Mouse (Mus musculus) liver, postnatal 0 days (tissue): ENCODE results near the gene Rac2. TPM values are rescaled to one million over a fixed set of nuclear protein-coding genes. Genes with fewer than 3 reads are reported as not detected.

ENCODE experiments used
- ATAC-seq: fragments of 200-750 bp; cut with Nextera tagmentation; 2 replicates; pipeline ENCODE4 v1.8.0; 2017; ENCODE audit warnings: mild to moderate bottlenecking, moderate library complexity
- DNase-seq: peaks from one replicate; pipeline ENCODE4 v3.0.0-alpha.2; 2016
- H3K27ac ChIP-seq: fragments of 300-500 bp; sonication (generic); 2 replicates; pipeline ENCODE4 v1.5.1; 2014; ENCODE audit warnings: antibody characterized with exemption, moderate library complexity, mild to moderate bottlenecking, low read depth
- H3K27me3 ChIP-seq: fragments of 300-500 bp; sonication (generic); 2 replicates; pipeline ENCODE4 v1.6.1; 2014; ENCODE audit warnings: low read length, control low read depth, mixed read lengths; ENCODE audit not compliant: insufficient read depth
- H3K36me3 ChIP-seq: fragments of 300-500 bp; sonication (generic); replicated peaks from 2 replicates; pipeline ENCODE4 v1.6.1; 2014; ENCODE audit warnings: mild to moderate bottlenecking, control low read depth, low read length, moderate library complexity, mixed read lengths; ENCODE audit not compliant: insufficient read depth
- H3K4me1 ChIP-seq: fragments of 300-500 bp; sonication (generic); 2 replicates; pipeline ENCODE4 v1.6.1; 2014; ENCODE audit warnings: antibody characterized with exemption, mild to moderate bottlenecking, control low read depth; ENCODE audit not compliant: insufficient read depth
- H3K4me2 ChIP-seq: fragments of 300-500 bp; sonication (generic); 2 replicates; pipeline ENCODE4 v1.6.1; 2014; ENCODE audit warnings: low read depth, mild to moderate bottlenecking, low read length, moderate library complexity, mixed read lengths
- H3K4me3 ChIP-seq: fragments of 300-500 bp; sonication (generic); 2 replicates; pipeline ENCODE4 v1.5.1; 2014; ENCODE audit warnings: low read depth, low read length
- H3K9ac ChIP-seq: fragments of 300-500 bp; sonication (generic); replicated peaks from 2 replicates; pipeline ENCODE4 v1.6.1; 2014; ENCODE audit warnings: mild to moderate bottlenecking, moderate library complexity
- H3K9me3 ChIP-seq: fragments of 300-500 bp; sonication (generic); 2 replicates; pipeline ENCODE4 v1.6.1; 2016; ENCODE audit warnings: mild to moderate bottlenecking, control low read depth, low read length, mixed read lengths
- CTCF ChIP-seq: sonication (generic); IDR thresholded peaks from 2 replicates; pipeline ENCODE4 v1.5.1; 2016; ENCODE audit warnings: antibody characterized with exemption, low read depth
- EP300 ChIP-seq: IDR thresholded peaks from 2 replicates; pipeline ENCODE4 v1.6.1; 2016; ENCODE audit warnings: antibody characterized with exemption, low read depth, mild to moderate bottlenecking
- WGBS: fragments of 180-500 bp; shearing (Covaris S2); extraction: QIAGEN DNeasy Blood & Tissue Kit; methylation state at CpG from one replicate; pipeline ENCODE4 v1.1.7; 2014; ENCODE audit not compliant: insufficient replicate concordance; 5-methylcytosine and 5-hydroxymethylcytosine counted together
- polyA plus RNA-seq: library from polyadenylated mRNA; unstranded; fragments of >200 nt; fragmentation: Nextera tagmentation; extraction: Ambion mirVana; gene quantifications from 2 replicates; pipeline ENCODE4 v1.2.1, GENCODE M21; 2015

Rac2 gene
- polyA plus RNA-seq, 1 experiment from 2014 or later, result 127 TPM

DNA sequence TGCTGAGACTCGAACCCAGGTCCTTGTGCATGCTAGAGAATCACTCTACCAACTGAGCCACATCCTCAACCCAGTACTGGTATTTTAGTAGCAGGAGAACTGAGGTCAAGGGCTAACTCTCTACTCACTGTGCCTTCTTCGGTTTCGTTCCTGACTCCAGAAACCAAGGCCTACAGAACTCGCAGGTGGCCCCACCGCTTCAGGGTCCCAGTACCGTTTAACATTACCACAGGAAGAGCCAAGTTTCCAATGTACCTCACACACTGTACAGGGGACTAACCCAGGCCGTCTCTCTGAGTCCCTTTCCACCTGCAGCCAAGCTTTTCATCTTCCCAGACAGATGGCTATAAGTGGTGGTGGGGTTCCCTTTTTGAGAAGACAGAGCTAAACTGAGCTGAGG, 12.8 kb upstream of the Rac2 start:
- no peak for ATAC-seq
- H3K27ac ChIP-seq, result no peak overlapping the region
- no peaks in the 10 kb centered on the region for H3K9me3 ChIP-seq
- no peak overlapping the region for H3K9ac ChIP-seq
- no peak for DNase-seq
- H3K4me3 ChIP-seq, result no peak overlapping the region
- no peak for TF ChIP-seq CTCF
- no peak for TF ChIP-seq EP300
- peaks cover 10% of the 10 kb centered on the region for H3K4me1 ChIP-seq
- no peaks in the 10 kb centered on the region for H3K36me3 ChIP-seq
- no peaks in the 10 kb centered on the region for H3K27me3 ChIP-seq
- 68% methylated on average over 7 of the region's 7 CpGs for WGBS
- H3K4me2 ChIP-seq, result no peak overlapping the region

DNA sequence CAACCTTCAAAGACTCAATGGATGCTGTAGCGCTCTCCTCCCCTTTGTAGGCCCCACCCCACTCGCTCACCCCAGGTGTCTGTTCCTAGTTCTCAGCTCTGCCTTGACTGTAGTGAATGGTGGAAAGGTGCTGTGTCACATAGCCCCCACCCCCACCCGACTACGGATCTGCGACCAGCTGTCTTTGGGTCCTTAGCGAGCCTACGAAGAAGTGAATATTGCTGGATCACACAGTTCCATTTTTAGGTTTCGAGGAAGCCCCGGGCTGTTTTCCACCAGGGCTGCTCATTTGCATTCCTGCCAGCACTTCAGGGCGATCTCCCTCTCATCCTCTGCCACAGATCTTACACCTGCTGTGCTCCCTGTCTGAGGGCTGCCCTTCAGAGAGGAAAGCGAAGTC, 10.8 kb upstream of the Rac2 start:
- DNase-seq (no peak), ATAC-seq (no peak)
- no peak overlapping the region for H3K4me3 ChIP-seq
- no peak overlapping the region for H3K4me2 ChIP-seq
- no peaks in the 10 kb centered on the region for H3K9me3 ChIP-seq
- no peak overlapping the region for H3K9ac ChIP-seq
- H3K4me1 ChIP-seq, result peaks cover 14% of the 10 kb centered on the region
- no peak overlapping the region for H3K27ac ChIP-seq
- TF ChIP-seq EP300 (no peak), CTCF (no peak)
- H3K36me3 ChIP-seq, result no peaks in the 10 kb centered on the region
- WGBS, result 41% methylated on average over 11 of the region's 11 CpGs
- H3K27me3 ChIP-seq, result no peaks in the 10 kb centered on the region

DNA sequence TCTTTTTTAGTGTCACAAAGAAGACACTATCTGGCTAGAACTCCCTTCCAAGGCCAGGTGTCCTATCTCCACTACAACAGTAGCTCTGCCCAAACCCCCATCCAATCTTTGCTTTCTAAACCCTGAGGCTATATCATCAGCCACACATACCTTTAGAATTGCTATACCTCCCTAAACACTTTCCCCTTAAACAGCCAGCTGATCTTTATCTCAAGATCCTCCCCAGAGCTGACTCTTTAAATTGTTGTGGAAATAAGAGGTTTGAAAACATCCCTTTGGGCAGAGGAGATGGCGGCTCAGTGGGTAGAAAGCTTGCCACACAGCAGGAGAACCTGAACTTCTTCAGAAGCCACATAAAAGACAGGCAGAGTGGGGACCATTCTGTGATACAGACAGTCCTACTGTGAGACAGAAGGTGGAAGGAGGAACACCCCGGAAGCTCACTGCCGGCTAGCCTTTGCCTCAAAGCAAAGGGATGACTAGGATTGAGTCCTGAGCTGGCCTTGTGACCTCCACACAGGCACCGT, 3.8 kb upstream of the Rac2 start:
- H3K9me3 ChIP-seq, result no peaks in the 10 kb centered on the region
- peaks cover 28% of the 10 kb centered on the region for H3K4me1 ChIP-seq
- no peak overlapping the region for H3K9ac ChIP-seq
- DNase-seq (no peak), ATAC-seq (no peak)
- no peaks in the 10 kb centered on the region for H3K27me3 ChIP-seq
- H3K27ac ChIP-seq, result no peak overlapping the region
- no peaks in the 10 kb centered on the region for H3K36me3 ChIP-seq
- no peak overlapping the region for H3K4me3 ChIP-seq
- WGBS, result 64% methylated on average over 4 of the region's 4 CpGs
- H3K4me2 ChIP-seq, result no peak overlapping the region
- TF ChIP-seq EP300, result no peak

DNA sequence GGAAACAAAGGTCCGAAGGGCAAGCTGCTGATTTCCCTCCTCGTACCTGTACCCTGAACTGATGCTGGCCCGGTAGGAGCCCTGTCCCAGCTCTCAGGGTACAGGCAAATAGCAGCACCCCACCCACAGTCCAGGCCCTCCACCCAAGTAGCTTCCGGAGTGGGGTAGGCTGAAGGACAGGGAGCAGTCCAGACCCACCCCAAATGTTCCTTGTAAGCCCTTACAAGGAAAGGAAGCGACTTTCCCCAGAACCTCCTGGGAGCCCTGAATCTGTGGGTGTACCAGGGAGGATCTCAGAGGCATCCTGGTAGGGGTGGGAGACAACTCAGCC, 348 bp downstream of the Rac2 start:
- H3K27ac ChIP-seq, result peak overlapping the region; percentile 91
- peaks cover 25% of the 10 kb centered on the region for H3K36me3 ChIP-seq
- H3K9me3 ChIP-seq, result no peaks in the 10 kb centered on the region
- H3K4me3 ChIP-seq, result peak overlapping the region; percentile 57
- peak overlapping the region; percentile 67 for H3K4me2 ChIP-seq
- peaks cover 32% of the 10 kb centered on the region for H3K4me1 ChIP-seq
- DNase-seq, result no peak
- no peak for ATAC-seq
- WGBS, result 36% methylated on average over 5 of the region's 5 CpGs
- TF ChIP-seq CTCF (no peak), EP300 (no peak)
- H3K9ac ChIP-seq, result peak overlapping the region; percentile 68
- H3K27me3 ChIP-seq, result no peaks in the 10 kb centered on the region

DNA sequence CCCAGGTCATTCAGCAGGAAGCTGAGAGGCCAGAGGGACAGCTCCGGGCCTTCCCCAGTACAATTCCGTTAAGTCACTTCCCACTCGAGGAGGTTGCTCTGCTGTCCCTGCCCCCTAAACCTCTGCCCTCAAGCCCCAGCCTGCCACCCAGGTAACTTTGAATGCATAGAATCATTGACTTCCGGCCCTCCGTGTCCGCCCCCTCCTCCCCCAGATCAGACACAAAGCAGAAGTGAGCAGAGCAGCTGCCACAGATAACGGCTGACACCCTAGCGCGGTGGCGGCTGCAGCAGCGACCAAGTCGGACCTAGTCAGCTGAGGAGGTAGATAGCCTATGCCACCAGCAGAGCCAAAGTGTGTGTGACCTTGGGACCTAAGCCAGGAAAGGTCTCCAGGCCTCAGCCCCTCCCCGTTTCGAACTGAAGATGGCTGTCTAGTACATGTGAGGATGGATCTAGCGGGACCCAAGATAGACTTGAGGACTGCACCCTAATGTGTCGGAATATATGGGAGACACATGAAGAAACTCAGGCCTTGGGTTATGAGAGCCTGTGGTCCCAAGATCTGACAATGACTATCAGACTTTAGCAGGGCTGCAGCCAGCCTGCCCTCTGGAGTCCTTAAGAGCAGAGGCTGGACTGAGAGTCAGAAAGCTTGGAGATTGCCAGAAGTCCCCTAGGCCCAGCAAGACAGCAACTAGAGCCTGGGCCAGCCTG, 871 bp downstream of the Rac2 start:
- Histone ChIP-seq H3K4me2 (peak overlapping the region; percentile 67), H3K27me3 (no peaks in the 10 kb centered on the region), H3K9me3 (no peaks in the 10 kb centered on the region), H3K36me3 (peaks cover 25% of the 10 kb centered on the region), H3K27ac (peak overlapping the region; percentile 91), H3K4me1 (peaks cover 35% of the 10 kb centered on the region), H3K9ac (peak overlapping the region; percentile 68), H3K4me3 (peak overlapping the region; percentile 57)
- DNase-seq, result peak; percentile 84
- WGBS, result 10% methylated on average over 16 of the region's 16 CpGs
- peak; percentile 91 for ATAC-seq
- TF ChIP-seq EP300 (peak; percentile 86), CTCF (no peak)

DNA sequence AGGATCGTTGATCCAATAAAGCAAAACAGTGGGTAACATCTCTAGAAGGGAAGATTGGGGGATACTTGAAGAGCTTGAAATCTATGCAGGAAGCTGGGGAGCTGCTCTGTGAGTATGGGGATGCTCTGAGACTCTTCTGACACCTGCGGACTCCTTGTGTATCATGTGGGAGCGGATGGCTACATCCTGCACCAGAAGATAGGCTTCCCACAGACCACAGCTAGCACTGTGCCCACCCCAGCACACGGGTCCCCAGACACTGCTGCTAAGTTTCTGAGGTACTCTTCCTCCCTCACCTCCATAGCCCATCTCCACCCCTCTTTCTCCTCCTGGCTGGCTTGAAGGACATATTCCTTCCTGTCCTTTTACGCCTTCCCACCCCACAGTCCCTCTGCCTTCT, 2.4 kb downstream of the Rac2 start:
- Histone ChIP-seq H3K4me2 (peak overlapping the region; percentile 67), H3K4me1 (peaks cover 37% of the 10 kb centered on the region), H3K27me3 (no peaks in the 10 kb centered on the region), H3K27ac (0 out of 2 replicates have a peak overlapping the region, but pooled peaks have one; percentile 4), H3K9me3 (no peaks in the 10 kb centered on the region), H3K9ac (no peak overlapping the region), H3K36me3 (peaks cover 34% of the 10 kb centered on the region), H3K4me3 (peak overlapping the region; percentile 57)
- TF ChIP-seq CTCF (no peak), EP300 (no peak)
- WGBS, result 81% methylated on average over 5 of the region's 5 CpGs
- ATAC-seq (no peak), DNase-seq (no peak)

DNA sequence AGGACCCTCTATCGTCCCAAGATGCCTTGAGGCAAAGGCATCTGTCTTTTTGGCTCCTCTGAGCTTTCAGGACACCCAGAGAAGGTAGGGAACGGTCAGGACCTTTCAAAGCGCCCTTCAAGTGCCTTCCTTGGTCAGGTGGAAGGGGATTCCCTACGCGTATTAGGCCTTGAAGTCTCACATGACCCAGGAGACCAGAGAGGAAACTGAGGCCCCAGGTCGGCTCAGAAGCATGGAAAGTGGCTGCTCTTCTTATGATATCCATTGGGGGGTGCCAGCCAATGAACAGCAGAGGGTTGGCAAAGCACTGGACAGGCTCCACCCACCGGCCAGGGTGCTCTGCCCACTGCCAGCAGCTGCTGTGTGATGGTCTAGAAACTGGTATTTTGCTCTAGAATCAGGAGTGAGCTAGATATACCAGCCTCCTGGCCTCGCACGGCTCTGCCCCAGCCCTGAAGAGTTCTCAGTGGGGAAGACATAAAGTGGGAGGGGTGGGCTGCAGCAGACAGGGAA, 4.9 kb downstream of the Rac2 start:
- TF ChIP-seq EP300 (no peak), CTCF (0 out of 2 replicates have a peak, but pooled peaks have one; percentile 4)
- WGBS, result 71% methylated on average over 9 of the region's 9 CpGs
- Histone ChIP-seq H3K4me2 (no peak overlapping the region), H3K4me3 (no peak overlapping the region), H3K36me3 (peaks cover 38% of the 10 kb centered on the region), H3K9me3 (no peaks in the 10 kb centered on the region), H3K9ac (no peak overlapping the region), H3K27me3 (no peaks in the 10 kb centered on the region), H3K27ac (no peak overlapping the region), H3K4me1 (peaks cover 47% of the 10 kb centered on the region)
- ATAC-seq (no peak), DNase-seq (no peak)
